Mouse (Mus musculus): Measurements from ENCODE around the gene Ahrr.

The Ahrr gene

GRCm38 (mm10) chr13:74220659-74221058 lies 71.5 kb downstream of the Ahrr start:
- DNase-seq, result no peak

DNA sequence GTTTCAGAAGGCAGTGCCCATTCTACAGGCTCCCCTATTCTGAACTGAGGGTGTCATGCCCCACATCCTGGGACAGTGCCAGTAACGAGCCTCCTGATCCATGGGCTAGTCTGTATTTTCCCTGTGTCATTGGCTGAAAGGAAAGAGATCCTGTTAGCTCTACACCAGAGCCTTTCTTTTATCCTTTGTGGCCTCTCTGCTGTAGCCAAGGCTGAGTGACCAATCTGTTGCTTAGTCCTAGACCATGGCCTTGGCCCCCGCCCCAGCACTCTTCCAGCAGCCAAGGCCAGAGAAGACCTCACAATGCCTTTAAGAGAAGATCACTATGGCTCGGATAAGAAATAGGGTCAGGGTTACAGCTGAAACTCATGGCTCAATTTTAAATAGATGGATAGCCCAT lies 73.7 kb downstream of the Ahrr start:
- DNase-seq, result no peak

GRCm38 (mm10) chr13:74208986-74209345 lies 83.2 kb downstream of the Ahrr start:
- DNase-seq, result no peak

GRCm38 (mm10) chr13:74208317-74208985 lies 83.7 kb downstream of the Ahrr start, which contains the start of gene Exoc3:
Gene Exoc3 (minus strand): TSS chr13:74208732.
- peak; percentile 90 for DNase-seq

DNA sequence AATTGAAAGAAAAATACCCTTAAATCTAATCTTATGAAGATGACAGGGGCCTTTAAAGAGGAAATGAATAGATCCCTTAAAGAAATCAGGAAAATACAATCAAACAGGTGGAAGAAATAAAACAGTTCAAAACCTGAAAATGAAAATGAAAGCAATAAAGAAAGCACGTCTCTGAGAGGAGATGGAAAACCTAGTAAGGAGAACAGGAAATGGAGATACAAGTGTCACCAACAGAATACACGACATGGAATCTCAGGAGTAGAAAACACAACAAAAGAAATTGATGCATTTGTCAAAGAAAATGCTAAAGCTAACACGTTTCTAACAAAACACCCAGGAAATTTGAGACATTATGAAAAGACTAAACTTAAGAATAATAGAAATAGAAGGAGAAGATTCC lies 95.7 kb downstream of the Ahrr start:
- no peak for DNase-seq

- DNase-seq, result no peak
Measured at GRCm38 (mm10) chr13:74192613-74193012, 99.5 kb downstream of the Ahrr start.

GRCm38 (mm10) chr13:74183011-74183695 lies 109.0 kb downstream of the Ahrr start:
- no peak for DNase-seq

DNA sequence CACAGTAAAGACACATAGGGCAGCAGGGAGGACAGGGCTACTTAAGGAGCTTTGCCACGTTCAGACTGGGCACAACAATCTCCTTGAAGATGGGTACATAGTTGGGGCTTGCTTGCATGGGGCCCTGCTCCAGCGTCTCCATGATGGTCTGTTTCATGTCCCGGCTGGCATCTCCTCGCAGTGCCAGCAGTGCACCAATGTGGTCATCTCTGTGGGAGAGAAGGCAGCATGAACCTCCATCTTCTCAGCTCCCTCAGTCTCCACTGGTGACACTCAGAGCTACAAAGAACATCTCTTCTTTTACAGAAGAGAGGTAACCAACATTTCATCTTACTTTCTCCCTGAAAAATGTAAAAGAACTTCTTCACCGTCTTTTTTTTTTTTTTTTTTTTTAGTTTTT lies 120.1 kb downstream of the Ahrr start:
- DNase-seq, result no peak

DNA sequence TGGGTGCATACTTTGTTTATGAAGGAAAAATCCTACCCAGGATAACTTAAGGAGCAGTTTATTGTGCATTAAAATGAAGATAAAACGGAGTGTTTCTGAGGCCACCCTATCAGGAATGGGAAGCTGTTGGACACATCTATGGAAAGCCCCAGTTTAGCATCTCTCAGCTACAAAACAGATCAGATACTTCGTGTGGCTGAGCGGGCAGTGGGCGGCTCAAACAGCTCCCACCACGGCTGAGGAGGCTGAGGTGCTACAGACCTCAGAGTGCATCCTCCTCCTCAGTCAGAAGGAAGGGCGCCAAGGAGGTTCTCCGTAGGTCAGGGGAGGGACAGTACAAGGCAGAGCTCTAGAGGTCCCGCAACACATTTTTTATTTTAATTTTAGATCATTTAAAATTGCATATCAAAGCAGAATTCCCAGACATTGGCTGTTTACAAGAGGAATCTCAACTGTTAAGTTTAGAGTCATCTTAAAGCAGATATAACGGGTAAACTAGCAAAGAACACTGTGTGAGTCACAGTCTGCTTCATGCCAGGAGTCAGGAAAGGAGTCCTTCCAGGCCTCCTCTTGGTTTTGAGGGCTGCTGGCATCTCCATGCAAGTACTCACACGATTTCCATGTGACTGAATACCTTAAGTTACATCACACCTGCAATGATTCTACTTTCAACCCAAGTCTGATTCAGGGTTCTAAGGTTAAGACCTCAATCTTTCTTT lies 122.5 kb downstream of the Ahrr start:
- DNase-seq, result no peak

GRCm38 (mm10) chr13:74167492-74167891 lies 124.6 kb downstream of the Ahrr start:
- no peak for DNase-seq

DNA sequence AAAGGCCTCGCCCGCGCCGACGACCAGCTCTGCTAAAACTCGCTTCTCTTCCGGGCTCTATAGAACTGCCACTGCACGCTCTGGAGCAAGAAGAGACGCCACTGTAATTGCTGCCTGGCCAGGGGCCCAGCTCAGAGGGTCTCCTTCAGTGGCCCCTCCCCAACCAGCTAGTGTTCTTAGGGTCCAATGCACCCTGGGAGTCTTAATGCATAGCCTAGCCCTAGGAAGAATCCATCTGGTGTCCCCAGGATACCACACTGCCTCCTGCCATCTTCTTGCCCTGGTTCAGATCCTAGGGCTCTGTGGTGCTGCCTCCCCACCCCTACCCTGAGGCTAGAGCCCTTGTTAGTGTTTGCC lies 125.1 kb downstream of the Ahrr start:
- no peak for DNase-seq

DNA sequence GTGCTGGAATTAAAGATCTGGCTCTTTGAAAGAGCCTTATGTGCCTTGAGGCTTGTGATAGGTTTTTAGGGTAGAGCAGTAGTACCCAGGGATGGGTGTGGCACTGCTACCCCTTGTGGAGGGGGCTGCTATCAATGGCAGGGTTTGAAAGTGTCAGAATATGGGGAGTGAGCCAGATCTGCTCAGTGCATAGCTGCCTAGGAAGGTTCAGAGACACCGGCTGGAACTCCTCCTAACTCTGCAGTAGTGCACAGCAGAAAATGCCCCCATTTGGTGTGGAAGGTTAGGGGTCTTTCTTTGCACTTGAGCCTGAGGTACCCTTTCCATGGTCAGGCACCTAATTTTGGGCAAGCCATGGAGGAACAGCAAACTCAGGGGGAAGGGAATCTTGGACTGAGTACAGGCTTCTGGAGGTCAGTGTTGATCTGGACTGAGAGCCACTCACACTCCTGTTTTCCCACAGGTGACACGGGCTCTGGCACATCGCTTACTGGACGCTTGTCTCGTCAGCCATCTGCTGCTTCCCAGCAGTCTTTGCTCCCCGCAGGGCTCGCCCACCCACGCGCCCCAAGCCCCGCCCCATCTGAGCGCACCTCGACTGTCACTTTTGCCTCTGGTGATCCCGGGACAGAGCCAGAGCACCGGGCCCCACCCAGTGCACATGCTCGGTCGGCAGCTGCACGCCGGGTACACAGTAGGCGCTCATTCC lies 125.6 kb downstream of the Ahrr start:
- DNase-seq, result no peak
